Mouse (Mus musculus) CD4-positive, CD25-positive, alpha-beta regulatory T cell, adult 9 weeks (primary cell): Measurements from ENCODE around the gene Olfr777. TPM values are rescaled to one million over a fixed set of nuclear protein-coding genes. Genes with fewer than 3 reads are reported as not detected.

Experiments
- polyA plus RNA-seq: library from polyadenylated mRNA; unstranded; fragments of 100-300 nt; shearing (Covaris generic); gene quantifications from one replicate; pipeline ENCODE4 v1.2.1, GENCODE M21; 2017

The Olfr777 gene
- polyA plus RNA-seq = not detected

DNA sequence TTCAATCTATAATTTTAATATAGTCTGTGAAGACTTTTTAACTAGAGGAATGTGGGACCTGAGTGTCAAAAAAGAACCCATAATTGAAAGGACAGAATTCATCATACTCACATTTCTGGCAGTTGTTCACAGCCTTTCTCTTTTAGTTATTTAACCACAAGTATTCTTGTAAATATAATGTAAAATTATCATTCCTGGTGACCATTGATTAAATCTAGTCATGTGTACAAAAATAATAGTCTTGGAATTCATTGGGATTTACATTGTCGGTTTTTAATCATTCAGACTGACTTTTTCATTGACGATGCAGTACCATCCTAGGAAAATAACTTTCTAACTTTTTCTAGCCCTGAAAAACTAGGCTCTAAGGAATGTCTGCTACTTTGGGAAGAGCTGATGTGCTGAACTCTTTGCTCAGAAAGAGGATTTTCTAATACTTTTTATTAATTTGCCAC lies at the start of gene Olfr777:
Olfr777 (minus strand) TSS at position 405 of the 455 bp plus-strand sequence.

DNA sequence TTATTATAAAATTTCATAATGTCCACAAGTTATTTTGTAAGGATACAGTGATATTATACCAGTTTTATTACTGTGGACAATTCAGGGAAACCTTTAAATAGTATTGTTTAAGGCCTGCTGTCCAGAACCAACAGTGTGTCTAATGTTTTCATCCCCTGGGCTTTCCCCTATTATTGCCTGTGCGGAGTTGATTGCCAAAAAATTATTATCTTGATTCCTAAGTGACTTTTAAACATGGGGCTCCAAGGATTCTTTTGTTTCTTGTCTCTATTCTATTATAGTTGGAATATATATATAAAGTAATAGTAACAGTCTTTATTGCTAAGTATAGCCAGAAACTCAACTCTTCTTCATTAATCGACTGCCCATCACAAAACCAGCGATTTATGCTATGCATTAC lies 46.5 kb upstream of the Olfr777 start, which contains the start of gene Olfr780:
Olfr780 (plus strand) TSS at position 301 of the 400 bp plus-strand sequence.

DNA sequence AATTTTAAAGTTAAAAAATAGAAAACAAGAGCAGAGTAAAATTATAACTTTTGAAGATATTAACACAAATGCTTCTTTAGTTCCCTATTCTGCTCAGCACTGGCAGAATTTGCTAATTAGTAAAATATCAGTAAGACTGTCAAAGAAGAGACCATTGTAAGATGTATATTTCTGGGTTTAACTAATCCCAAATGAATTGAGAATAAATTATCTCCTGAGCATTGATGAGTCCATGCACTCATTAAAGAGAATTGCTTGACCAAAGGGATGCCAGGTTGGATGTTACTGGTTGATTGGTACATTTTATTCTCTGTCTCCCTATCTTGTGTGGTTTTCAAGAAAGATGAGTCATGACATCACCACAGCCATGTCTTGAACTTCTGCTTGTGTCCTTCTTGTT lies 12.5 kb downstream of the Olfr777 start, which contains the start of gene Olfr776:
Olfr776 (plus strand) TSS at position 301 of the 400 bp plus-strand sequence.

DNA sequence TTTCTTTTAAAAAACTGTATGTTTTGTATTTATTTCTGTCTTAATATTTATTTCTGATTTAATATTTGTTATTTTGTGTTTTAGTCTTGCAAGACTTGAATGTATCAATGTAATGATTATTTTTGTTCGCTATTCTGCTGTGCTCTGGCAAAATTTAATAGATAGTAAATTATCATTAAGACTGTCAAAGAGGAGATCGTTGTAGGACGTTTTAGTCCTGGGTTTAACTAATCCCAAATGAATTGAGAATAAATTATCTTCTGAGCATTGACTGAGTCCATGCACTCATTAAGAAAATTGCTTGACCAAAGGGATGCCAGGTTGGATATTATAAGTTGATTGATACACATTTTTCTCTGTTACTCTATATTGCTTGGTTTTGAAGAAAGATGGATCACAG lies 23.2 kb downstream of the Olfr777 start, which contains the start of gene Olfr775:
Olfr775 (plus strand) TSS at position 301 of the 400 bp plus-strand sequence.

DNA sequence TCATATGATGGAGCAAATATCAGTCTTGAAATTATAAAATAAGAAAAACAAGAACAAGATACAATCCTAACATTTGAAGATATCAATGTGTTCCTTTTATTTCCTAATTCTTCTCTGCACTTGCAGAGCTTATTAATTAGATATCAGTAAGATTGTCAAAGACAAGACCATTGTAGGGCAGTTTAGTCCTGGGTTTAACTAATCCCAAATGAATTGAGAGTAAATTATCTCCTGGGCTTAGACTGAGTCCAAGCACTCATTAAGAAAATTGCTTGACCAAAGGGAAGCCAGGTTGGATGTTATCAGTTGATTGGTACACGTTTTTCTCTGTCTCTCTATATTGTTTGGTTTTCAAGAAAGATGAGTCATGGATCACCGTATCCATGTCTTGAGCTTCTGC lies 35.4 kb downstream of the Olfr777 start, which contains the start of gene Olfr774:
Olfr774 (plus strand) TSS at position 301 of the 400 bp plus-strand sequence.

Other genes starting within 250 kb of the Olfr777 start
- not detected for gene Olfr764-ps1, start 231.6 kb downstream of the Olfr777 start, polyA plus RNA-seq
- not detected for gene Olfr765, start 221.5 kb downstream of the Olfr777 start, polyA plus RNA-seq
- gene Olfr766-ps1, start 202.5 kb downstream of the Olfr777 start, polyA plus RNA-seq = not detected
- not detected for gene Olfr767, start 188.6 kb downstream of the Olfr777 start, polyA plus RNA-seq
- gene Olfr768, start 172.1 kb downstream of the Olfr777 start, polyA plus RNA-seq = not detected
- not detected for gene Olfr769, start 153.6 kb downstream of the Olfr777 start, polyA plus RNA-seq
- not detected for gene Olfr770, start 132.5 kb downstream of the Olfr777 start, polyA plus RNA-seq
- not detected for gene Olfr771, start 106.7 kb downstream of the Olfr777 start, polyA plus RNA-seq
- not detected for gene Olfr772, start 93.6 kb downstream of the Olfr777 start, polyA plus RNA-seq
- gene Olfr773, start 84.1 kb downstream of the Olfr777 start, polyA plus RNA-seq = not detected
- gene Olfr774, start 35.3 kb downstream of the Olfr777 start, polyA plus RNA-seq = not detected
- not detected for gene Olfr775, start 23.1 kb downstream of the Olfr777 start, polyA plus RNA-seq
- gene Olfr776, start 12.4 kb downstream of the Olfr777 start, polyA plus RNA-seq = not detected
- gene Olfr780, start 46.6 kb upstream of the Olfr777 start, polyA plus RNA-seq = not detected
- not detected for gene Olfr781, start 57.4 kb upstream of the Olfr777 start, polyA plus RNA-seq
- not detected for gene Olfr782, start 77.4 kb upstream of the Olfr777 start, polyA plus RNA-seq
- not detected for gene Olfr784, start 112.6 kb upstream of the Olfr777 start, polyA plus RNA-seq
- not detected for gene Olfr785, start 133.9 kb upstream of the Olfr777 start, polyA plus RNA-seq
- gene Olfr786, start 155.8 kb upstream of the Olfr777 start, polyA plus RNA-seq = not detected
- gene Olfr787, start 190.4 kb upstream of the Olfr777 start, polyA plus RNA-seq = not detected
- gene Olfr788, start 199.5 kb upstream of the Olfr777 start, polyA plus RNA-seq = not detected
- gene Olfr789, start 213.3 kb upstream of the Olfr777 start, polyA plus RNA-seq = not detected
- gene Olfr790, start 227.0 kb upstream of the Olfr777 start, polyA plus RNA-seq = not detected